Mouse (Mus musculus) Patski (cell line): ENCODE results near the gene Polr3b. TPM values are rescaled to one million over a fixed set of nuclear protein-coding genes. Genes with fewer than 3 reads are reported as not detected.

Experiments used
- ATAC-seq: fragments of 100-300 bp; one replicate; pipeline ENCODE4 v1.8.0; 2021
- CTCF ChIA-PET: fragments of 350-600 bp; sonication (Branson Sonifier 250); formaldehyde crosslinking; loops from one replicate; lab custom pipeline; 2022; ENCODE audit warnings: inconsistent platforms; lab: Charles Lee
- POLR2A ChIA-PET: fragments of 350-600 bp; sonication (Branson Sonifier 250); formaldehyde crosslinking; loops from one replicate; lab custom pipeline; 2022; ENCODE audit warnings: antibody characterized with exemption, inconsistent platforms; lab: Charles Lee
- DNase-seq: peaks from one replicate; pipeline ENCODE4 v3.0.0-alpha.2; 2011; ENCODE audit warnings: low read depth, low spot score
- H3K27me3 ChIP-seq: fragments of 371-371 bp; one replicate; pipeline ENCODE4 v1.5.1; 2021
- CTCF ChIP-seq: fragments of 100-300 bp; IDR thresholded peaks from one replicate; pipeline ENCODE4 v1.5.1; 2021
- in situ Hi-C: fragments of 300-500 bp; cut with MboI; formaldehyde crosslinking; loops from 3 replicates; pipeline ENCODE4 v1.11.1; 2018; ENCODE audit warnings: low pct_unique_long_range_greater_than_20kb, mixed read lengths
- polyA plus RNA-seq: library from polyadenylated mRNA; unstranded; gene quantifications from one replicate; pipeline ENCODE4 v1.2.3, GENCODE M21; 2021

Polr3b gene
- polyA plus RNA-seq, 1 experiment from 2014 or later, result 14.3 TPM

DNA sequence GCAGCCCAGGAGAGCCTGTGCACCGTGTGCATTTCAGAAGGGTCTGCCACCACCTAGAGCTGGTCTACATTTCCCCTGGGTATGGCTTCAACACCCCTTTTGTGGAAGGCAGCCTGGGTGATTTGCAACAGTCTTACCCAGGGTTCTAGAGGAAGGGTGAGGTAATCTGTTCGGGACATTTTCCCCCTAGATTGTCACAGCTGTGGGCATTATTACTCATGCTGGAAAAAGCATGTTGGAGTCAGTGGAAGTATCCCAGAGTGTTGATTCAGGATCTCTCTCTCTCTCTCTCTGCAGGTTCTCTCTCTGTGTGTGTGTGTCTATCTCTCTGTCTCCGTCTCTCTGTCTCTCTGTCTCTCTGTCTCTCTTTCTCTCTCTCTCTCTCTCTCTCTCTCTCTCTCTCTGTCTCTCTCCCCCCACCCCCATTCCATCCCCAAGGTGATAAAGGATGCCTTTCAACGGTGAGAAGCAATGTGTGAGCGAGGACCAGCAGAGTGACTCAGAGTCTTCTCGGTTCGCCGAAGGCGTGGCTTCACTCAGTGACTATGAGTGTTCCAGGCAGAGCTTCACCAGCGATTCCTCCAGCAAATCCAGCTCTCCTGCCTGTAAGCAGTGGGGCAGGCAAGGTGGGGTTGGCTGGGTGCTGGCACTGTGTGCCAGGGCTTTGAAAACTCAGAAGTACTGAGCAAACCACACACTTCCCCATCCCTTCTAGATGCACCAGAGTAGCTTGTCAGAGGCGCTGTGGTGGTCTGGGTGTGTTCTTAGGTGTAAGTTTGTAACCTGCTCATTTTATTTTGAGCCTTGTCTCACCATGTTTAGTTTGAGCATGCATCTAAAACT, 37.4 kb upstream of the Polr3b start:
- CTCF ChIA-PET, result interaction anchor here (2.0 kb wide), 1 partner anchor 49 kb away, joined by 5 read pairs; no protein-coding TSS in a partner anchor

DNA sequence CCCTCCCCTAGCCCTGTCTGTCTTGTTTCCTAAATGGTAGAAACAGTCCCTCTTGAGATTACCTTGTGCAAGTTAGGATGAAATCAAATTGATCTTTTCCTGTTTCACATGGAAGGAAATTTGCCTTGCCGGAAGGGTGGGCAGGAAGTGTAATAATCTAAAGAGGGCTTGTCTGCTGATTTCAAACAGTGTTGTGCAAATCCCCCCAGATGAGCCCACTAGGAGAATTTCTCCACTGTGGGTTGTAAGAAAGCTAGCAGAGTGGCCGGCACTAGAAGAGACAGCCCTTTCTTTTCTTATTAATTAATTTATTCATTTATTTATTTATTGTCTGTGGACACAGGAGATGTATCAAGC, 36.8 kb upstream of the Polr3b start:
- in situ Hi-C loops, result no loop called here
- DNase-seq (no peak), ATAC-seq (no peak)
- no peaks in the 10 kb centered on the region for H3K27me3 ChIP-seq
- ChIA-PET POLR2A (interaction anchor here (0.7 kb wide), 1 partner anchor 789 kb away, joined by 3 read pairs; no protein-coding TSS in a partner anchor), CTCF (interaction anchor here (2.0 kb wide), 1 partner anchor 49 kb away, joined by 5 read pairs; no protein-coding TSS in a partner anchor)
- TF ChIP-seq CTCF, result no peak

More for the DNA sequence above, 37.4 kb upstream of the Polr3b start:
- no peak for TF ChIP-seq CTCF
- H3K27me3 ChIP-seq, result no peaks in the 10 kb centered on the region
- DNase-seq, result peak; percentile 22
- in situ Hi-C loops, result no loop called here
- ATAC-seq, result peak; percentile 62
- POLR2A ChIA-PET, result interaction anchor here (0.6 to 0.7 kb wide), 2 partner anchors 790 to 1717 kb away, joined by 3 read pairs; no protein-coding TSS in a partner anchor

DNA sequence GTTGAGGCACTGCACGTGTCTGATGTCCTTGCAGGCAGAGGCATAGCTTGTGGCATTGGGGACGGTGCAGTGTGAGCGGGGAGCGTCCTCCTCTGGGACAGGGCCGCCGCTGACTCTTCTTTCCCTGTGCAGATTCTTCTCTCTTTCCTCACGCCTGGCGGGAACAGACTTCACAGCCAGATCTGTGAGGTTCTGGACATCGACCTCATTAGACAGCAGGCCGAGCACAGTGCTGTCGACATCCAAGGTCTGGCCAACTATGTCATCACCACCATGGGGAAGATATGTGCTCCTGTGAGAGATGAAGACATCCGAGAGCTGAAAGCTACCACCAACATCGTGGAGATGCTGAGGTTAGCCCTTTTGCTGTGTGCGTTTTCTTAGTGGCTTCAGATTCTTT, 31.1 kb upstream of the Polr3b start:
- ChIA-PET POLR2A (no interaction called here), CTCF (interaction anchor here (0.6 to 1.3 kb wide), 2 partner anchors 8 to 13 kb away, joined by 3 read pairs; no protein-coding TSS in a partner anchor)
- ATAC-seq (no peak), DNase-seq (no peak)
- in situ Hi-C loops, result no loop called here
- H3K27me3 ChIP-seq, result no peaks in the 10 kb centered on the region
- TF ChIP-seq CTCF, result no peak

DNA sequence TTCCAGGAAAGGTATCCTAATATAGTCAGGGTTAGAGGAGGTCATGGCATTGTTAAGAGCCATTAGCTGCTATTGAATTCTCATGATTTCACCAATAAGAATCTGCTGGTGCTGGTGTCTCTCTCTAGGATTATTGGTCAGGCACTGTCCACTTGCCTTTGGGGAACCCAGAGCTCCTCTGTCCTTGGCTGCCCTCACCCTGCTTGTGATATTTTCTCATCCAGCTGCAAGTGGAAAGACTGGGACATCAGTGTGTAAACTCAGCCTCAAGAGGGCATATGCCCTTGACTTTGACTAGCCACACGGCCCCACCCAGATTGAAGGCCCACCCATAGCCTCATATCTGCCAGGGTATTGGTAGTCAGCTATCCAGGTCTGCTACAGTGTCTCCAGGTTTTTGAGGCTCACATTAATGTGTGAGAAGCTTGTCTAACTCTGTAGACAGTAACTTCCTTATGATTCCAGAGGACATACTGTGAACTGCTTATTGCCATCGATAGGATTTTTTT, 30.4 kb upstream of the Polr3b start:
- in situ Hi-C loops, result no loop called here
- TF ChIP-seq CTCF, result no peak
- ChIA-PET CTCF (interaction anchor here (0.6 to 1.5 kb wide), 3 partner anchors 9 to 76 kb away, joined by 3 to 5 read pairs (median 3); no protein-coding TSS in a partner anchor), POLR2A (no interaction called here)
- DNase-seq (no peak), ATAC-seq (no peak)
- no peaks in the 10 kb centered on the region for H3K27me3 ChIP-seq

DNA sequence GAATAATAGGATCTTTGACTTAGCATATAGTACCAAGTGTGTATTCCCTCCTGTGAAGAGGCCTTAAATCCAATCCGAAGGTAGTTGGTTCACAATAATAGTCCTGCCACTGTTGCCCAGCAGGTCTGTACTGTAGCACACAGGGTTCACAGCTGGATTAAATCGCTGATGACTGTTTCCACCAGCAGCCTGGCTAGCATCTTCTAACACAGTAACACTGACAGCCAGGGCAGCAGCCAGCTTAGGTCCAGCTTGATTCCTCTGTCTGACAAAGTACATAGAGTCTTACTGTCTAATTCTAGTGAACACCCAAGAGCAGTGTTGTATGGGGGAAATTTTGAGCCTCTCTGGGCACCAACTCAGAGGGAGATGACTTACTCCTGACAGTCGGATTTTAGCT, 29.3 kb upstream of the Polr3b start:
- DNase-seq (no peak), ATAC-seq (no peak)
- TF ChIP-seq CTCF, result no peak
- in situ Hi-C loops, result no loop called here
- POLR2A ChIA-PET, result no interaction called here
- CTCF ChIA-PET, result interaction anchor here (1.5 kb wide), 1 partner anchor 77 kb away, joined by 5 read pairs; no protein-coding TSS in a partner anchor
- no peaks in the 10 kb centered on the region for H3K27me3 ChIP-seq

DNA sequence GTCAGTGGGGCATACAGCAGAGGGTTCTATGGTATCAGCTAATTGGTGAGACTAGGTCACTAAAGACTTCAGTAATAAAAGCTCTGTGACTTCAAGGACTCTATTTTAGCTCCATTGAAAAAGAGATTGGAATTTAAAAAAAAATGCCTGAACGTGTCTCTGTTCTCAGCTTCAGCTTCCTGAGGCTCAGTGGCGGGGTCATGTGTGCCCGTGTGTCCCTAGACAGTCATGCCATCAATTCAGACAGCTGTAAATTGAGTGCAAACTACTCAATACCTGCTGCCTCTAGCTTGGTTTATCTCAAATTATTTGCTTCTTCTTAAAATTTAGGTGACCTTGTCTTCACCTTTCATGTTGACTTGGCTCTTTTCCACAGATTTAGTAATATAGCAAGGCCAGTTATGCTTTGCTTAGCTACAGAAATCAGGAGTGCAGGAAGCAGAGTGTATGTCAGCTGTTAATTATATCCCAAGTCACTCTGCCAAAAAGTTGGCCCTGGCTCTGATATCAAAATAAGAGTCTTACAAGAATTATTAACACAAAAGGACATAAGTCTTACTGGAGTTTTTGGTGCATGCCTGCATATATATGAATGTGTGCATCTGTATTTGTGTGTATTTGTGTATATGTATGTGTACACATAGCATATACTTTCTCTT, 24.8 kb upstream of the Polr3b start:
- CTCF ChIA-PET, result interaction anchor here (0.9 to 1.2 kb wide), 2 partner anchors 10 to 83 kb away, joined by 3 read pairs; no protein-coding TSS in a partner anchor
- POLR2A ChIA-PET, result no interaction called here
- TF ChIP-seq CTCF, result no peak
- ATAC-seq (no peak), DNase-seq (no peak)
- H3K27me3 ChIP-seq, result no peaks in the 10 kb centered on the region
- in situ Hi-C loops, result no loop called here

DNA sequence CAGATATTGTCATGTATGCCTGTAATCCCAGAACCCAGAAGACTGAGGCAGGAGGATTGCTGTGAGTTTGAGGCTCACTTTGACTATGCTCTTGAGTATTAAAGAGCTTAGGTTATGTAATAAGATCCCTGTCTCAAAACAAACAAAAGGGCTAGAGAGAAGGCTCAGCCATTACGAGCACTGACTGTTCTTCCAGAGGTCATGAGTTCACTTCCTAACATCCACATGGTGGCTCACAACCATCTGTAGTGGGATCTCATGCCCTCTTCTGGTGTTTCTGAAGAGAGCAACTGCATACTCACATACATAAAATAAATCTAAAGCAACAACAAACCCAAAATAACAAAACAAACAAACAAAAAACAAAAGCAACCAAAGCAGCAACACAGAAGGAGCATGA, 23.9 kb upstream of the Polr3b start:
- no peak for ATAC-seq
- TF ChIP-seq CTCF, result no peak
- in situ Hi-C loops, result no loop called here
- H3K27me3 ChIP-seq, result no peaks in the 10 kb centered on the region
- DNase-seq, result no peak
- POLR2A ChIA-PET, result no interaction called here
- CTCF ChIA-PET, result interaction anchor here (1.3 kb wide), 1 partner anchor 83 kb away, joined by 8 read pairs; no protein-coding TSS in a partner anchor

DNA sequence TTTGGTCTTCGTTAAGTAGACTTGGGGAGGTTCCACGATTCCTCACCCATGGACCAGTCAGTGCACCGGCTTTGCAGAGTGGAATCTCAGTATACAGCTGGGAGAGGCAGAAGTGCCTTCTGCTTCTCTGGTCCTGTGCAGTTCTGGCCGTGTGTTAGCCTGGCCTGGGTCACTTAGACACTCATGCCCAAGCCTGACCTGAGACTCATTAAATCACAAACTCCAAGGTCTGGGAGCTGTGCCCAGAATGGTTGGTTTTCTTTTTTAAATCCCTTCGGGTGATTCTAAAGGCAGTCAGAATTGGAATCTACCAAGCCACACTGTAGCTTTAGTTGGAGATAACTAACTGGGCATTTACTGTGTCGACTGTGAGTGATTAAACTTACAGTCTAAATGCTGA, 22.0 kb upstream of the Polr3b start:
- ATAC-seq (no peak), DNase-seq (no peak)
- TF ChIP-seq CTCF, result no peak
- ChIA-PET POLR2A (interaction anchor here (1.2 kb wide), 1 partner anchor 16 kb away, joined by 3 read pairs; no protein-coding TSS in a partner anchor), CTCF (interaction anchor here (0.7 kb wide), 1 partner anchor 85 kb away, joined by 3 read pairs; no protein-coding TSS in a partner anchor)
- no peaks in the 10 kb centered on the region for H3K27me3 ChIP-seq
- in situ Hi-C loops, result no loop called here

DNA sequence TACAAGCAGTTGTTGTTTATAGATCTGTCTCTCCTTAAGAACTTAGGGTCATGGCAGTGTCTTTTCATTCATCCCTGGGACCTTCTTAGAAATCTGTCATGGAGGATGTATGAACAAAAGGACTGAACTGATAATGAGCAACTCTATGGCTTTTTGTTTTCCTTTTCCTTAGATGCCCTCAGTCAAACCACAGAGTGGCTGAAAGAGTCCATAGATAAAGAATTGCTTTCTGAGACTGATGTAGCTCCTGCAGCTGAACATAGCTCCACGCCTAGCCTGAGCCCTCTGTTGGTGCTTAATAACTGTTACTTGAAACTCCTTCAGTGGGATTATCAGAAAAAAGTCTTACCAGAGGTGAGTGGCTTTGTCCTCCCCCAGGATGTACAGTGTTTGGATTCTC, 17.8 kb upstream of the Polr3b start:
- no peaks in the 10 kb centered on the region for H3K27me3 ChIP-seq
- POLR2A ChIA-PET, result no interaction called here
- CTCF ChIA-PET, result interaction anchor here (1.1 kb wide), 1 partner anchor 13 kb away, joined by 3 read pairs; no protein-coding TSS in a partner anchor
- no peak for TF ChIP-seq CTCF
- DNase-seq (no peak), ATAC-seq (no peak)
- in situ Hi-C loops, result no loop called here

DNA sequence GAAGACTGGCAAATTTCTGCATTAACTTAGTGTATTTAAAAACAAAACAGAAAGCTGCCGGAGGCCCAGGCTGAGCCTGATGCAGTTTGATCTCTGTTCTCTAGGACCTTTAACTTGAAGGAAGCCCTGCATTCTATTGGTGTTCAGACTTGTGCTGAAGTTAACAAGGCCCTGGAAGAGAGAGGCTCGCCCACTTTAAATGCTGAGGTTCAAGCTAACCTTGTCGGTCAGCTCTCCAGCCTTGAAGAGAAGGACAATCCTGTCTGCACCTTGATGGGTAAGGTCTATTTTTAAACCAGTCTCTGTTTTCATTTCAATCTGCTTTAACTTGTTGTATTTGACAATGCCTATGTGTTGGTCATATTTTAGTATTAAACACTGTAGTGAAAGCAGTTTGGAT, 13.7 kb upstream of the Polr3b start:
- in situ Hi-C loops, result no loop called here
- TF ChIP-seq CTCF, result no peak
- no peak for ATAC-seq
- POLR2A ChIA-PET, result no interaction called here
- CTCF ChIA-PET, result no interaction called here
- DNase-seq, result no peak
- H3K27me3 ChIP-seq, result no peaks in the 10 kb centered on the region
